Mouse (Mus musculus): ENCODE measurements around the gene Rpl22.
A peak's percentile ranks its signal among the peaks of the same experiment; 100 is the strongest.

Rpl22 gene

DNA sequence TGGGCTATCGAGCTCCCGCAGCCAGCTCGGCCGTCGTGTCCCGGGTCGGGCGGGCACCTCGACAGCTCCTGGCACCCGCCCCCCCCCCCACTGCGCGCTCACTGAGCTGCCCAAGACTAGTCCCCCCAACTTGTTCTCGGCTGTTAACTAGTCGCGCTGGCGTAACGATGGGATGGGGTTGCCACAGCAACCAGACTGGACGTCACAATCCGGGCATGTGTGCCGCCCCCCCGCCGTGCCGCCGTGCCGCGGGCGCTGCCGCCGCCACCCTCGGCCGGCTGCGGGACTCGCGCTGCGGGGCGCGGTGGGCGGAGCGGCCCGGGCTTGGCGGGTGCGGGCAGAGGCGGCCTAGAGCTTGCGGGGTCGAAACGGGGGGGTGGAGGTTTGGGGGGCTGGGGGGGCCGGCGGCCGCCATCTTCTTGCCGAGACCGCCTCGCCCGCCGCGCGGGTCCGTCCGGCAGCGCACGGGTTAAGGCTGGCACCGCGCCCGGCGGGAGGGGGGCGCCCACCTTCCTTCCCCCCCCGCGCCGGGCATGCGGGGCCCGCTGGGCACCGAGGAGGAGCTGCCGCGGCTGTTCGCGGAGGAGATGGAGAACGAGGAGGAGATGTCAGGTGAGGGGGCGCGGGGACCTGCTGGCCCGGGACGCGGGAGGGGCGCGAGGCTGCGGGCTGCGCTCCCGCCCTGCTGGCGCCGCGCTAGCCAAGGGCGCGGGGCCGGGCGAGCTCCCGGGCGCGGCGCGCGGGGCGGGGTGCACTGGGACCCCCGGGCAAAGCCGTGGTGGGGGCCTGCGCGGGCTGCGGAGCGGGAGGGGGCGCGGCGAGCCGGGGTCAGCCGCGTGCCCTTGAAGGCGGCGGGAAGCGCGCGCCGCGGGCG is 13.1 kb downstream of the Rpl22 start, which contains the start of gene Chd5:
TSS of gene Chd5 (plus strand) at position 233 of the 874 bp plus-strand sequence.
- no peak for DNase-seq (ENCODE audit: low spot score)

- DNase-seq (ENCODE audit: low spot score), result no peak
Measured at GRCm38 (mm10) chr4:152339293-152339790, 13.8 kb downstream of the Rpl22 start.

GRCm38 (mm10) chr4:152340584-152341284 is 15.2 kb downstream of the Rpl22 start:
- DNase-seq (ENCODE audit: low spot score), result no peak

GRCm38 (mm10) chr4:152343296-152343695 is 17.8 kb downstream of the Rpl22 start:
- no peak for DNase-seq (ENCODE audit: low spot score)

- DNase-seq (ENCODE audit: low spot score), result no peak
Measured at GRCm38 (mm10) chr4:152344651-152345050, 19.1 kb downstream of the Rpl22 start.

GRCm38 (mm10) chr4:152345120-152345889 is 19.8 kb downstream of the Rpl22 start:
- DNase-seq (ENCODE audit: low spot score), result peak; percentile 81

DNA sequence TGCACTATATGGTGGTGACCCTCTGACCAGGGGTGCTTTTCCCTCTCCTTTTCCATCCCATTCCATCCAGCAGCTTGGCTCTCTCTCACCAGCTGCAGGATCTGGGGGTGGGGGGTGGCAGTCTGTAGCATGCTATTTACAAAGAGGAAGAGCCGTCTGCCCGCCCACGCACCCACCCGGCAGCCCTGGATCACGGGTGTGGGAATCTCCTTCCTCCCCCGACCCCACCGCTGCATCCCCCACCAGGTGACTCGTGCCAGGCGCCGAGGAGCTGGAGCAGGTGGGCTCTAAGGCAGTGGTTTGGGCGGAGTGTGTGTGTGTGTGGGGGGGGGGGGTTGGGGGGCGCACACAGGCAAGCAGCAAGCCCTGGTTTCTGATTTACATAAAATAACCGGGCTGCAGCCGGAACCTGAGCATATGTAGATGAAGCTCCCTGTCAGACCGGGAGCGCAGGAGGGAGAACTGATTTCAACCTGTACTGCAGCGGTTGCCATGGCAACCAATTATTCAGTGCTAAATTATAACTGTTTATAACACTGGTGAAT is 24.4 kb downstream of the Rpl22 start:
- no peak for DNase-seq (ENCODE audit: low spot score)

GRCm38 (mm10) chr4:152350722-152351421 is 25.3 kb downstream of the Rpl22 start:
- no peak for DNase-seq (ENCODE audit: low spot score)

DNA sequence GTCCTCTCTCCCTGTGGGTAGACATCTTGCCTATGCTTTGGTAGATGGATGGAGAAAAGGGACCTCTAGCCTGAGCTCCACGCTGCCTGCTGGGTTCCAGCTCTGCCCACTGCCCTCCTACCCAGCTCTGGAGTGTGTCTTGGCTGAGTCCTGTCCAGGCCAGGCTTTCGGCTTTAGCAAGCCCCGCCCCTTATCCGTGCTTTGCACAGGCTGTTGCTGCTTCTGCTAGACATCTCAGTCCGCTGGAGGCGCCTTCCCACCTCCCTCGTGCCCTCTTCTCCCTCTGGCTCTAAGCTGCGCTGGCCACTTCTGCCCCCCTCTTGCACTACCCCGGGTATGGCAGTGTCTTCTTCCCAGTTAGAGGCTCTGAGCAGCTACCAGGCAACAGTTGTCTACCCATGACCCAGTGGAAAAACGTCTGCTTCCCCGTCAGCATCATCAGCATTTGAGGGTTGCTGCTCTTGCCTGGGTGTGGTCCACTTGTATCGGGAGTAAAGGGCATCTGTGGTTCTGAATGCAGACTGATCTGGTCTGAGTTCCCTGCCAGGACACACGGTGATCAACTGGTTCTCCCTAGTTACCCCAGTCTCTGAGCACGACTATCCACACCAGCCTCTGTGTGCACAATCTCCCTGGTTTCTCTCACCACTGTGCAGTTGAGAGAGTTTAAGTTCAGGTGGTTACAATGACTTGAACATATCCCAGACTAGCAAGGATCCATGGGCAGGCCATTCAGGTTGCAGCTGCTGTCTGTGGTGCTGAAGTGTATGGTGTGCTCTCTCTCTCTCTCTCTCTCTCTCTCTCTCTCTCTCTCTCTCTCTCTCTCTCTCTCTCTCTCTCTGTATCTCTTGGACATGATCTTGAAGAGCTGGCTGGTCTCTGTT is 26.1 kb downstream of the Rpl22 start:
- DNase-seq (ENCODE audit: low spot score), result peak; percentile 34

DNA sequence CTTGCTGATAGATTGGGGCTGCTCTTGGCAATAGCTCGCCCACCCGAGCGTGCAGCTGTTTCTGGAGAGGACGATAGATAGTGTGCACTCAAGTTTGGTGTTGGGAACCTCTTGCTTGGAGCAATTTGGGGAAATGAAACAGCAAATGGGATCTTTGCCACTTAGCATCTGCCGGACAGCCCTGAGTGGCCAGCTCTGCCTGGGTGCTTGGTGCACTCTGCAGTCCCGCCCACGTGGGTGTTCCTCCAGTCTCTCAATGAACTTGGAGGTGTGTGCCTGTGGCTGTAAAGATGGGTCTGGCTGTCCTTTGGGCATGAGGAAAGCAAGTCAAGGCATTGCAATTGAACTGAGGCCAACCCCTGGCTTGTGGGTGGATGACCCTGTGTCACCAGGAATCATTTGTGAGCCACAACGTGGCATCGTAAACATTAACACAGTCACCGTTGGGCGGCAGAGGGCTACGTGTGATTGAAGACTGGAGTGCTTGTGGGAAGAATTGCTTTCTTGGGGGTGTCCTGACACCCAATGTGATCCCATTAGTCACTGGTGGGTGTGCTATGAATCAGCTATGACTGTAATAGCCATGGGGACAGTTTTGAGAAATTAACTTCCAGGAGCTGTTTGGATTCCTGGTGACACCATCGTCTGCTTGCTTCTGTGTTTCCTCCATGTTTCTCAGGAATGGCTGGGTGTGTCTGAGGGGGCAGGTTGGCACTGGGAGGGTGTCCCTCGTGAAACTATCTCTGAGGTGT is 28.5 kb downstream of the Rpl22 start:
- DNase-seq (ENCODE audit: low spot score), result peak; percentile 24

GRCm38 (mm10) chr4:152355672-152356071 is 30.1 kb downstream of the Rpl22 start:
- DNase-seq (ENCODE audit: low spot score), result no peak

GRCm38 (mm10) chr4:152359700-152360099 is 34.2 kb downstream of the Rpl22 start:
- no peak for DNase-seq (ENCODE audit: low spot score)

DNA sequence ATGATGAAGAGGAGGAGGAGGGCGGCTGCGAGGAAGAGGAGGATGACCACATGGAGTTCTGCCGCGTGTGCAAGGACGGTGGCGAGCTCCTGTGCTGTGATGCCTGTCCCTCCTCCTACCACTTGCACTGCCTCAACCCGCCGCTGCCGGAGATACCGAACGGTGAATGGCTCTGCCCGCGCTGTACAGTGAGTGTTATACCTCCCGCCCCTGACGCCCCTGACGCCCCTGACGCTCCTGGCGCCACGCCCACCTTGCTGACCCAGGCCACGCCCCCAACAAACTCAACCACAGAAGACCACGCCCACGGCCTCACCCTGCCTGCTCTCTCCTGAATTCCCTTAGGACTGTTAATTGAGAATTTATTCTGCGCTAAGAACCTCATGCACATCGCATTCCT is 35.3 kb downstream of the Rpl22 start:
- no peak for DNase-seq (ENCODE audit: low spot score)

DNA sequence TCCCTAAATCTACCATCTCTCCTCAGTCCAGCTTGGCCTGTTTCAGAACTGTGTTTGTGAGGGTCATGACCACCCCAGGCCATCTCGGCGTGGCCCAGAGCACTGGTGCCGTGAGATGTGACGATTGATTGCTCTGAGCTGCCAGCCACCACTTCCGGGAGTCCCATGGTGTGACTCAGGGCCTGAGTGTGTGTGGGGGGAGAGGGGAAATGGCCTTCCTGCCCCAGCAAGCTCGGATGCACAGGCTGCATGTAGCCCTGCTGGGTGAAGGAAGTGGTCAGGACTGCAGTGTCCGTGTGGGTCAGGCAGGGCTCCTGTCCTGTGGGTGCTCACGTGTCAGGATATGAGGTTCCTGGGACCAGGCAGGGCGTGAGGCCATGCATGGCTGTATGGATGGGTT is 36.6 kb downstream of the Rpl22 start:
- no peak for DNase-seq (ENCODE audit: low spot score)

GRCm38 (mm10) chr4:152365228-152365627 is 39.7 kb downstream of the Rpl22 start:
- no peak for DNase-seq (ENCODE audit: low spot score)

GRCm38 (mm10) chr4:152382528-152383252 is 57.1 kb downstream of the Rpl22 start:
- no peak for DNase-seq (ENCODE audit: low spot score)

Measured in lung, postnatal 25 days (tissue).